Comparison of ENCODE assay signal across 17 mouse cellular contexts in genomic region chr6:38853561-38853992, GRCm38 (mm10). TPM values are rescaled to one million over a fixed set of nuclear protein-coding genes. Genes with fewer than 3 reads are reported as not detected.
A peak's percentile ranks its signal among the peaks of the same experiment; 100 is the strongest.
DNase-seq lines count a peak whose midpoint lies in the region; ATAC-seq and TF ChIP-seq lines count a peak whose summit lies in the region.
"Had no signal": no experiment of that assay in that cellular context is flagged by ENCODE, and none has a peak within 500 bp of the region (broad histone marks: within the 10 kb centered on the region; RNA-seq: fewer than 3 reads in every experiment).

No protein-coding gene starts in this region.

- no peaks in the 10 kb centered on the region for H3K27me3 ChIP-seq in heart, postnatal 0 days (ENCODE audit: control insufficient read depth, insufficient read depth, low read length)
- H3K27me3 ChIP-seq in liver, embryonic 12.5 days (replicated peaks), result no peaks in the 10 kb centered on the region
- H3K27me3 ChIP-seq: CH12.LX; embryonic facial prominence, embryonic 12.5 days; forebrain, embryonic 12.5 days; lung, embryonic 15.5 days; Patski had no signal

- H3K9me3 ChIP-seq in heart, postnatal 0 days (replicated peaks; ENCODE audit: control insufficient read depth, low read length), result no peaks in the 10 kb centered on the region
- H3K9me3 ChIP-seq in liver, embryonic 12.5 days (replicated peaks), result no peaks in the 10 kb centered on the region
- H3K9me3 ChIP-seq: embryonic facial prominence, embryonic 12.5 days; forebrain, embryonic 12.5 days; lung, embryonic 15.5 days had no signal

- H3K36me3 ChIP-seq in heart, postnatal 0 days (replicated peaks; ENCODE audit: control insufficient read depth, insufficient read depth, low read length), result no peaks in the 10 kb centered on the region
- peaks cover 9% of the 10 kb centered on the region; the same call in 1 of the 2 replicates for H3K36me3 ChIP-seq in liver, embryonic 12.5 days
- H3K36me3 ChIP-seq: embryonic facial prominence, embryonic 12.5 days; forebrain, embryonic 12.5 days; lung, embryonic 15.5 days had no signal

- H3K27ac ChIP-seq in heart, postnatal 0 days (ENCODE audit: low read depth), result peak overlapping the region; percentile 27
- peak overlapping the region; percentile 43; the same call in 1 of the 2 replicates for H3K27ac ChIP-seq in liver, embryonic 12.5 days
- H3K27ac ChIP-seq: embryonic facial prominence, embryonic 12.5 days; forebrain, embryonic 12.5 days; lung, embryonic 15.5 days had no signal

- TF ChIP-seq CTCF in heart, postnatal 0 days (IDR thresholded peaks at IDR 0.05; ENCODE audit: low read depth), result no peak

- no peak for ATAC-seq in heart, postnatal 0 days (ENCODE audit: insufficient read depth, low read depth)
- ATAC-seq in liver, embryonic 12.5 days, result no peak
- ATAC-seq: inflammation-experienced regulatory T-cells, adult 6 months; Patski had no signal

- no peak for DNase-seq in heart, postnatal 0 days (ENCODE audit: low spot score)
- DNase-seq in heart, adult 8-10 months (ENCODE audit: low spot score), result no peak
- peak; percentile 65 for DNase-seq in cerebellum, adult 11-12 months
- peak; percentile 72 for DNase-seq in cerebellum, adult 9-11 months
- no peak for DNase-seq in urinary bladder, postnatal 4 days (ENCODE audit: low spot score in 2 of 2)
- no peak for DNase-seq in ovary, adult 18-20 months (ENCODE audit: low spot score)
- DNase-seq: gastrocnemius, postnatal 10 days; heart, postnatal 36 days; left cerebral cortex, postnatal 4 days; thymus, postnatal 4 days had no signal

- no peak overlapping the region for H3K9ac ChIP-seq in heart, postnatal 0 days (replicated peaks; ENCODE audit: low read depth, low read length)
- H3K9ac ChIP-seq in liver, embryonic 12.5 days, result peak overlapping the region; percentile 29; the same call in 1 of the 2 replicates
- H3K9ac ChIP-seq: embryonic facial prominence, embryonic 12.5 days; forebrain, embryonic 12.5 days; lung, embryonic 15.5 days had no signal

- peaks cover 47% of the 10 kb centered on the region for H3K4me1 ChIP-seq in heart, postnatal 0 days (ENCODE audit: control insufficient read depth, insufficient read depth)
- peaks cover 93% of the 10 kb centered on the region for H3K4me1 ChIP-seq in liver, embryonic 12.5 days

- TF ChIP-seq EP300 in heart, postnatal 0 days (IDR thresholded peaks at IDR 0.05; ENCODE audit: low read depth), result no peak

- H3K4me3 ChIP-seq in heart, postnatal 0 days (ENCODE audit: low read depth, low read length), result no peak overlapping the region
- H3K4me3 ChIP-seq in liver, embryonic 12.5 days, result no peak overlapping the region
- H3K4me3 ChIP-seq: embryonic facial prominence, embryonic 12.5 days; forebrain, embryonic 12.5 days; lung, embryonic 15.5 days had no signal

- H3K4me2 ChIP-seq in heart, postnatal 0 days (ENCODE audit: low read depth, low read length), result no peak overlapping the region
- peak overlapping the region; percentile 11; the same call in 1 of the 2 replicates for H3K4me2 ChIP-seq in liver, embryonic 12.5 days
- H3K4me2 ChIP-seq: embryonic facial prominence, embryonic 12.5 days; forebrain, embryonic 12.5 days; lung, embryonic 15.5 days had no signal

- 58% methylated on average over 5 of the region's 5 CpGs for WGBS in heart, postnatal 0 days
- WGBS in liver, embryonic 12.5 days (ENCODE audit: insufficient replicate concordance), result 75% methylated on average over 5 of the region's 5 CpGs

RNA-seq across cellular contexts. Expression of gene Tbxas1, which starts 21.6 kb away (rescaled TPM):
- 0.77 and 1.6 TPM in 2 replicates for total RNA-seq in heart, postnatal 0 days (2014; rRNA removed; ENCODE audit: low replicate concordance)
- 0.64 and 0.74 TPM in 2 replicates for polyA plus RNA-seq in heart, postnatal 0 days (2015; fragmentation: Nextera tagmentation; extraction: Ambion mirVana)
- total RNA-seq in heart, adult 8-10 months (2022), result 1 to 10 TPM in 3 of 4 experiments, under 1 TPM in 1; 0.87 to 3.9 (median 1.6) TPM
- 11.3 and 12.9 TPM in 2 replicates for polyA plus RNA-seq in liver, embryonic 12.5 days (2016; fragmentation: Nextera tagmentation; extraction: Ambion mirVana)
- total RNA-seq: CH12.LX had no signal

RNA-seq across cellular contexts. Expression of gene Hipk2, which starts 22.4 kb away (rescaled TPM):
- 39.2 and 45.0 TPM in 2 replicates for total RNA-seq in heart, postnatal 0 days (2014; rRNA removed; ENCODE audit: low replicate concordance)
- 9.4 and 9.8 TPM in 2 replicates for polyA plus RNA-seq in heart, postnatal 0 days (2015; fragmentation: Nextera tagmentation; extraction: Ambion mirVana)
- total RNA-seq in heart, adult 8-10 months (2022), result 100 to 1,000 TPM in 3 of 4 experiments, 10 to 100 TPM in 1; 94.2 to 109 (median 105) TPM
- 26.8 and 28.9 TPM in 2 replicates for polyA plus RNA-seq in liver, embryonic 12.5 days (2016; fragmentation: Nextera tagmentation; extraction: Ambion mirVana)

Comparison
In these comparisons a context has a peak if more than half of its experiments do, and no peak if none do; other contexts are left out.
1. DNase-seq: peak in cerebellum, adult 11-12 months (single experiment) and cerebellum, adult 9-11 months (single experiment); none in heart, postnatal 0 days (single experiment), heart, adult 8-10 months (single experiment), urinary bladder, postnatal 4 days (0 of 2) and ovary, adult 18-20 months (single experiment).